Mouse (Mus musculus): ENCODE measurements around the gene Per1.
A peak's percentile ranks its signal among the peaks of the same experiment; 100 is the strongest.

Gene Per1

DNA sequence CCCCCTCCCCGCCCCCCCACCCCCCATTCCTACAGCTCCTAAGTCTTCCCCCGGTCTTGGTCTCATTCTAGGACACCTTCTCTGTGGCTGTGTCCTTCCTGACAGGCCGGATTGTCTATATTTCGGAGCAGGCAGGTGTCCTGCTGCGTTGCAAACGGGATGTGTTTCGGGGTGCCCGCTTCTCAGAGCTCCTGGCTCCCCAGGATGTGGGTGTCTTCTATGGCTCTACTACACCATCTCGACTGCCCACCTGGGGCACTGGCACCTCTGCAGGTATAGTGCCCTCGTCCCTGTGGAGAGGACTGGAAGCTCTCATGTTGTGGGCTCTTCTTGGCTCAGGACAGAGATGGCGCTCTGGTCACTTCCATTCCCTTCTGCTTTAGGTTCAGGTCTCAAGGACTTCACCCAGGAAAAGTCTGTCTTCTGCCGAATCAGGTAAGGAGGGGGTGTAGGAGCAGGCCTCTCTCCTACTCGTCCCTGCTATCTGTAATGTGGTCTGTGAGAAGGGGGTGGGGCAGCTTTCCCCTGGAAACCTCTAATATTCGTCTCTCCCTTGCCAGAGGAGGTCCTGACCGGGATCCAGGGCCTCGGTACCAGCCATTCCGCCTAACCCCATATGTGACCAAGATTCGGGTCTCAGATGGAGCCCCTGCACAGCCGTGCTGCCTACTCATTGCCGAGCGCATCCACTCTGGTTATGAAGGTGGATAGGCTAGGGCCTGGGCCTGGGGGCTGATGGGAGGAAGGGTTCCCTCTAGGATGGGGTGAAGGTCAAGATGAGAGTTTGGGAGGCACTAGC lies 6.8 kb downstream of the Per1 start:
- DNase-seq: no peak

DNA sequence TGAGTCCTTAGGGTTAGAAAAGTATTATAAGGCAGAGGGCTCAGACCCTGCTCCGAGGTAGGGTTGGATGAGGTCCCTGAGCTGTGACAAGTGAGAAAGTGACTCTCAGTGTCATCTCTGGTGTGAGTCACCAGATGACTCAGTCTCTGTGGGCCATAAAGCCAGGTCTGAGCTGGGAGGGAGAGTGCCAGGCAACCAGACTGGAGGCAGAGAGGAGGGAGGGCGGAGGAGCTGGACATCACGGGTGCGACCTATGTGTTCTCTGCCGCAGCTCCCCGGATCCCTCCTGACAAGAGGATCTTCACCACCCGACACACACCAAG lies 7.3 kb downstream of the Per1 start:
- no peak for DNase-seq

DNA sequence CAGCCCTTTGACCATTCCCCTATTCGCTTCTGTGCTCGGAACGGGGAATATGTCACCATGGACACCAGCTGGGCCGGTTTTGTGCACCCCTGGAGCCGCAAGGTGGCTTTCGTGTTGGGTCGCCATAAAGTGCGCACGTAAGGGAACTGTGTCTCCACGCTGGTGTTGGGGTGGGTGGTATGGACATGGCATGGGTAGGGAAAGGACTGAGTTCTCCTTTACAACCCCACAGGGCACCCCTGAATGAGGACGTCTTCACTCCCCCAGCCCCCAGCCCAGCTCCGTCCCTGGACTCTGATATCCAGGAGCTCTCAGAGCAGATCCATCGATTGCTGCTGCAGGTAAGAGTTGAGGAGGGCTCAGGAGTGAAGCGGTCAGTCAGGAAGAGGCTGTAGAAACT lies 8.1 kb downstream of the Per1 start:
- DNase-seq: no peak

DNA sequence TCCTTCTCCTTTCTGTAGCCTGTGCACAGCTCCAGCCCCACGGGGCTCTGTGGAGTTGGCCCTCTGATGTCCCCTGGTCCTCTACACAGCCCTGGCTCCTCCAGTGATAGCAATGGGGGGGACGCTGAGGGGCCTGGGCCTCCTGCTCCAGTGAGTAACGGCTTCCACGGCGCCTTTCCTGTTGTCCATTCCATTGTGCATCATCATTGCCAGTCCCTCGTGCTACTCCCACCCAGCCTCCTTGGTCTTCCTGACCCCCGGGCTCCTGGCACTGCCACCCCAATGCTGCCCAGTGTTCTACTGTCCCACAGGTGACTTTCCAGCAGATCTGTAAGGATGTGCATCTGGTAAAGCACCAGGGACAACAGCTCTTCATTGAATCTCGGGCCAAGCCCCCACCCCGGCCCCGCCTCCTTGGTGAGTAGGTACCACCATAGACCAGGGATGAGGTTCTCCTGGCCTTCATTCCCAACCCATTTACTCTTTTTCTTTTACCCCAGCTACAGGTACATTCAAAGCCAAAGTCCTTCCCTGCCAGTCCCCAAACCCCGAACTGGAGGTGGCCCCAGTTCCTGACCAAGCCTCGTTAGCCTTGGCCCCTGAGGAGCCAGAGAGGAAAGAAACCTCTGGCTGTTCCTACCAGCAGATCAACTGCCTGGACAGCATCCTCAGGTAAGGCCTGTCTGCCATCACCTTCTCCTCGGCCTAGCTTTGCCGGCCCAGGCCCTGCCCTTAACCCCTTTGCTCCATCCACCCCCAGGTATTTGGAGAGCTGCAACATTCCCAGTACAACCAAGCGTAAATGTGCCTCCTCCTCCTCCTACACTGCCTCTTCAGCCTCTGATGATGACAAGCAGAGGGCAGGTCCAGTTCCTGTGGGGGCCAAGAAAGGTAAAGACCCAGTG lies 8.8 kb downstream of the Per1 start:
- DNase-seq: no peak

DNA sequence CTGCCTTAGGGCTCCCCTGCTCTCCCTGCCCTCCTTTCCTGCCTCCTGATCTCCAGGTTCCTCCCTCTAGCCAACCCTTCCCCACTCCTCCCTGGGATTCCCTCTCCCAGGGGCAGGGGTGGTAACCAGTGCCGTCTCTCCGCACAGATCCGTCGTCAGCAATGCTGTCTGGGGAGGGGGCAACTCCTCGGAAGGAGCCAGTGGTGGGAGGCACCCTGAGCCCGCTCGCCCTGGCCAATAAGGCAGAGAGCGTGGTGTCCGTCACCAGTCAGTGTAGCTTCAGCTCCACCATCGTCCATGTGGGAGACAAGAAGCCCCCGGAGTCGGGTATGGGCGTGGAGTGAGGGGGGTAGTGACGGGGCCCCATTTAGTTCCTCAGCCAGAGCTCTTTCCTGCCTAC lies 9.5 kb downstream of the Per1 start:
- no peak for DNase-seq

DNA sequence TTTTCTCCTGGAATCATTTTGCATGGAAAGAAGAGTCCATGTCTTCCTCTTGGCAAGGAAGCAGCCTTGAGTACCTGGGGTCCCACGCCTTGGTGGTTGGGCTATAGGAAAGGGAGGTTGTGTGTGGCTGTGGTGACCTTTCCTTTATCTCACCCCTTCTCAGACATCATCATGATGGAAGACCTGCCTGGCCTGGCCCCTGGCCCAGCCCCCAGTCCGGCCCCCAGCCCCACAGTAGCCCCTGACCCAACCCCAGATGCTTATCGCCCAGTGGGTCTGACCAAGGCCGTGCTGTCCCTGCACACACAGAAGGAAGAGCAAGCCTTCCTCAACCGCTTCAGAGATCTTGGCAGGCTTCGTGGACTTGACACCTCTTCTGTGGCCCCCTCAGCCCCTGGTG lies 10.2 kb downstream of the Per1 start:
- no peak for DNase-seq

DNA sequence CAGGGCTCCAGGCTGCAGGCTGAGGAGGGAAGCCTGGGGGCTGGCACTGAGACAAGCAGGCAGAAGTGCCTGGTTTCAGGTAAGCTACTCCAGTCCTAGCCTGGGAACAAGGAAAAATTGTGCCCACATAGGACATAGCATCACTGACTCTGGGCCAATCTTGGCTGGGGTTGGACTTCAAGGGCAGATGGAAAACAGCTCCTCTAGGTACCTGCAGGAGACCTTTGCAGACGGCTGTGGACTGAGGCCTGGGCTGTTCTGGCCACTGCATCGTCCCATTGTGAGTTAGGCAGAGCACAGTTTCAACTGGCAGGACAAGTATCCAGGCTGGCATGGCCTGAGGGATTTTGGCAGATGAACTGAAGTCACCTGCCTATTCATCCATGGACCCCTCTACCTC lies 10.8 kb downstream of the Per1 start:
- no peak for DNase-seq

DNA sequence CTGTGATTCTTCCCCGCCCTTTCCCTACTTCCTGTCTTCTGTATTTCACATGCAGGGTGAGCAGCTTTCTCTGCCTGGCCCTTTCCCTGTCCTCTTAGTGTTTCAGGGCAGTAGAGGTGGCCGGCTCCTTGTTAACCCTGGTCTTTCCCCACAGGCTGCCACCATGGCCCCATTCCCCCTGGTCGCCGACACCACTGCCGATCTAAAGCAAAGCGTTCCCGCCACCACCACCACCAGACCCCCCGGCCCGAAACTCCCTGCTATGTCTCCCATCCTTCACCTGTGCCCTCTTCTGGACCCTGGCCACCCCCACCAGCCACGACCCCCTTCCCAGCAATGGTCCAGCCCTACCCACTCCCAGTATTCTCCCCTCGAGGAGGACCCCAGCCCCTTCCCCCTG lies 11.3 kb downstream of the Per1 start:
- no peak for DNase-seq

DNA sequence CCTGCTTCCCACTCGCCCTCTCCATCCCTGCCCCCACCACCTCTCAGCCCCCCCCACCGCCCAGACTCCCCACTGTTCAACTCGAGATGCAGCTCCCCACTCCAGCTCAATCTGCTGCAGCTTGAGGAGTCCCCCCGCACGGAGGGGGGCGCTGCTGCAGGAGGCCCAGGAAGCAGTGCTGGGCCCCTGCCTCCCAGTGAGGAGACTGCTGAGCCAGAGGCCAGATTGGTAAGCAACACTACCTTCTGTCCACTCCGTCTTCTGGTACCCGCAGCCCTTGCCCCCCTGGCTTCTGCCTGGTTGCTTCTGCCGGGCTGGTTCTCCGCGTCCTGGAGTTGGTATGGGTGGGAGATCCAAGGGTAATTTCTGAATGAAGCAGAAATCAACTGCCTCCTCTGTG lies 11.8 kb downstream of the Per1 start:
- DNase-seq: no peak

DNA sequence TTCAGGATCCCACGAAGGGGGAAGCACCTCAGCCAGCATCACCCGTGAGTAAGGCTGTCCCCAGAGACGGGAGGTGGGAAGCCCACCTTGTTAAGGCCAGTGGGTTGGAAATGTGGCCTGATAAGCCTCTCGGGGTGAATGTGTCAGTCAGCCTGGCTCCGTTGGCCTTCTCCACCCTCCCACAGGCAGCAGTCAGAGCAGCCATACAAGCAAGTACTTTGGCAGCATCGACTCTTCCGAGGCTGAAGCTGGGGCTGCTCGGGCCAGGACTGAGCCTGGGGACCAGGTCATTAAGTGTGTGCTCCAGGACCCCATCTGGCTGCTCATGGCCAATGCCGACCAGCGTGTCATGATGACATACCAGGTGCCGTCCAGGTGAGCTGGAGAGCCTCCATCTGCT lies 12.7 kb downstream of the Per1 start:
- DNase-seq: no peak

DNA sequence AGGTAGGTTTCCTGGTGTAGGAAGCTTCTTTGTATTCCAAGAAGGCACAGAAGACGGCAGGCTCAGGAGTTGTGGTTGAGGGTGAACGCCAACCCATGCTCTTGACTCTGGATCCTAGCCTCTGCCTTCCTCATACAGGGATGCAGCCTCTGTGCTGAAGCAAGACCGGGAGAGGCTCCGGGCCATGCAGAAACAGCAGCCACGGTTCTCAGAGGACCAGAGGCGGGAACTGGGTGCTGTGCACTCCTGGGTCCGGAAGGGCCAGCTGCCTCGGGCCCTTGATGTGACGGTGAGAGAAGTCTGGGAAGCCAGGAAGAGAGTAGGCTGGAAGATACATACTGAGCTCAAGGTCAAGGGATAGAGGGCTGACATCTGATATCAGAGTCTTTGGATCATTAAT lies 13.2 kb downstream of the Per1 start:
- no peak for DNase-seq

DNA sequence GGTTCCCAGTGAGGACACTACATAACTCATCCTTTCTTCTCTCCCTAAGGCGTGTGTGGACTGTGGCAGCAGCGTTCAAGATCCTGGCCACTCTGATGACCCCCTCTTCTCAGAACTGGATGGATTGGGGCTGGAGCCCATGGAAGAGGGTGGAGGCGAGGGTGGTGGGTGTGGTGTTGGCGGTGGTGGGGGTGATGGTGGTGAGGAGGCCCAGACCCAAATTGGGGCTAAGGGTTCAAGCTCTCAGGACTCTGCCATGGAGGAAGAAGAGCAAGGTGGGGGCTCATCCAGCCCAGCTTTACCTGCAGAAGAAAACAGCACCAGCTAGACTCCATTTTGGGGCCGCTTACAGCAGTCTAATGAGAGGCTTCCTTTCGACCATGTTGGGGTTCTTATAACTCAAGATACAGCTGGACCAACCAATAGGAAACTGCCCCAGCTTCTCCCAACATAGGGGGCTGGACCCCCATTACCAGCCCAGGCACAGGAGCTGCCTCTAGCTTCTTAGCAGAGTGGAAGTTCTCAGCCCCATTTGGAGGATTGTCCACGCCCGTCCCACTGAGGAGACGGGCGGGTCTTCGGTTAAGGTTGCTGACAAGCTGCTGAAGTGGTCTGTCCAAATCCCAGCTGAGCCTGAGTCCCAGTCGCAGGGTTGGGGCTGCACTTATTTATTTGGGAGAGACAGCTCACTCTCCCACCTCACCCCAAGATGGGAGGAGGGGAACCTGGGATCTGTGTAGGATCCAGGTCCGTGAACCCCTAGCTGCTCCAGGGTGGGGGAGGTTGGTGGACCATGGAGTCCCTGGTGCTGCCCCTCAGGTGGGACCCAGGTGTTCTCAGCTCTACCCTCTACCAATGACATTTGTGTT lies 14.2 kb downstream of the Per1 start:
- DNase-seq: no peak

DNA sequence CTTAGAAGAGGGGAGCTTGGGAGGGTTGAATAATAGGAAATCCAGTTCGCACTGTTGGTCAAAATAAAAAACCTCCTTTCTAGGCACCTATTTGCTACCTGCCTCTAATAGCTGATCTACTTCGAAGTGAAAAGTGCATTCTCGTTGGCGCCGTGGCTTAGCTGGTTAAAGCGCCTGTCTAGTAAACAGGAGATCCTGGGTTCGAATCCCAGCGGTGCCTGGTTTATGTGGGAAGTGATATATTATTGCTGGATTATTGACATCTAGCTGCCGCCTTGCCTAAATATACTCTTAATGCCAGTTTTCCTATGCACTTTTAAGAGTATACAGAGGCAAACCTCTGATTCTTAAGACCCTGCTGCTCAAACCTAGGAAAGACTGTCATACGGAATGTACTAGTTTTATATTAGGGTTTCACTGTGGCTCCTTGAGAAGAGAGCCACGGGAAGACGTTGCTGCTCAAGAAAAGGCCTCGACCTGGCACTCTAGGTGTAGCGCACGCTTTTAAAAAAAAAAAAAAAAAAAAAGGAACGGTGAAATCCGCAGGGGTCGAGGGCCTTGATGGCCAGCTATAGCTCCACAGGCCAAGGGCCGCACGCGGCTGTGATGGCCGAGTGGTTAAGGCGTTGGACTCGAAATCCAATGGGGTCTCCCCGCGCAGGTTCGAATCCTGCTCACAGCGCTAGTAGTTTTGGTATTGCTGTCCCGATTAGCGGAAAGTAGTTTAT lies 15.5 kb downstream of the Per1 start:
- peak; percentile 91 for DNase-seq

DNA sequence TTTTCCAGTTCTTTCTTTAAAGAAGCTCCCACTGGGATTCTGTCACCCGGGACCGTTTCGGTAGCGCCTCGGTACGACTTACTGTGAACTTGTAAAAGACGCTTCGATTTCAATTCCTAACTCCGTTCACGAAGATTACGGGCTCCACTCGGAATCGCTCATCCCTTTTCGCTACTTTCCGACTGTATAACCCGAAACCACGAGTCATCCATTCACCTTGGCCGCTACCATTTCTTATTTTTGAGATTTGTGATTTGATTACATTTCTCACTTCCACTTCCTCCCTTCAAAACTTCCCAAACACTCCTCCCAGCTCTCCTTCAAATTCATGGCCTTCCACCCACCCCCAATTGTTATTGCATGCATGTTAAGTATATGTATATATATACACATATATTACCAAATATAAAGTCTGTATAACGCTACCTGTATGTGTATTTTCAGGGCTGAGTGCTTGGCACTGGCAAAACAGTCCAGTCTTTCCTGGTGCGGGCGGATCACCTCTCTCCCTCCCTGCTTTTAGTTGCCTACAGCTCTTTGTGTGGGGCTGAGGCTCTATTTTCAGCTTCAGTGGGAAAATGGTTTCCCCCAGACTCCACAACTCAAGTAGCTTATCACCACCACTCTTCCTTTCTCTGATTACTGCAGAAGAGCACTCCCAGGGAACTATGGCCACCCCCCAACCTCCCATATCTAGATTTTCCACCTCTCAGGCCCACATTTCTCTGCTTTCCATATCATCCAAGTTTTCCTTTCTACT lies 16.2 kb downstream of the Per1 start:
- DNase-seq: no peak

DNA sequence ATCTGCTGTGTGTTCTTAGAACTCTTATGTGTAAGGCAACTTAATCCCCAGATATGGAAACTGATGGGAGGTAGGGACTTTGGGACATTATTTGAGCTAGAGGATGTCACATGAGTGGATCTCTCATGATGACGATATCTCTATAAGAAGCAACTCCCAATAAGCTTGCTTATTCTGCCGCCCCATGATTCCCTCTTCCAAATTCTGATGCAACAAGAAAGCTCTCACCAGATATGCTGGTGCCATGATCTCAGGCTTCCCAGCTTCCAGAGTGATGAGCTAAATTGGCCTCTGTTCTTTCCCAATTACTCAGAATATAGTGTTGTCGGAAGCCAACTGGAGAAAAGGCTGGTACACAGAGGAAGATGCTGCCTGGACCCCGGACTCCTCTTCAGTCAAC lies 16.8 kb downstream of the Per1 start:
- no peak for DNase-seq

DNA sequence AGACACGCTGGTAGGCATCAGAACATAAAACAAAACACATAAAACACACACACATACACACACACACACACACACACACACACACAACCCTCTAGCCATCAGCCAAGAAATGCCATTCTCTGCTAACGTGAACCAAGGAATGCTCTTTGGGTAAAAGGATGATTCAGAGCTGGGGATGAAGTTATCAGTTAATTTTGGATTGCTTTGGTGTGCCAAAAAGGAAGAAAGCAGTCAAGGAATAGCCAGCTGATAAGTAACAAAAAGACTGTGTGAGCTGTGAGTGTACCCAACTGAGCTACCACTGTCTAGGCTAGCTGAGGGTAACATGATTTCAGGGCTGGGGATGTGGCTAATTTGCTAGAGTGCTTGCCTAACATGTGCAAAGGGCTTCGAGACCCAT lies 19.0 kb downstream of the Per1 start:
- DNase-seq: no peak

DNA sequence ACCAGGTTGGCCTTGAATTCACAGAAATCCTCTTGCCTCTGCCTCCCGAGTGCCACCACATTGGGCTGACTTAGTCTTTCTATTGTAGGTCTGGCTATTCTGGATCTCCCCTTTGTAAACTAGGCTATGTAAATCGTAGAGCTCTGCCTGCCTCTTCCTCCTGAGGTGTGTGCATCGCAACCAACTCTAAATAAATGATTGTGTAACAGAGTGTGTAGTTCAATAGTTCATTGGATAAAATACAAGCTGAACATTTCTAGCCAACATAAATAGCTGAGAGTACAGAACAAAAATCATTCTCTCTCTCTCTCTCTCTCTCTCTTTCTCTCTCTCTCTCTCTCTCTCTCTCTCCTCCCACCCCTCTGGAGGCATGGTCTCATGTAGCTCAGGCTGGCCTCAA lies 19.6 kb downstream of the Per1 start:
- DNase-seq: no peak

DNA sequence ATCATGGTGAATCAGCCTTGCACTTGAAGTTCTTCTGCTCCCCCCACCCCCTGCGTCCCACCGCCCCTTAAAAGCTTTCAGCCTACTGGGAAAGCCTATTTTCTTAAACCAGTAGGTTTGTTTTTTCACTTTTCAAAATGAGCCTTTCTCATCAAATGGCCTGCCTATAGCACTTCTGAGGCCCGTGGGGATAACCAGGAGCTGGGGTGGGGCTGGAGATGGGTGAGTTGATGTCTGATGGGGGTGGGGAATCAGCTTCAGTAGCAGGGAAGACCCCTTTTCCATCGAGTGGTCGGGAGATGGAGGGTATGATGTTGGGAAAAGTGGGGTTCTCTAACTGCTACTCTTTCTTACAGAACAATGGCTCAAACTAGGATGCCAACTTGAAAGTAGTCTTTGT lies 21.8 kb downstream of the Per1 start:
- DNase-seq: no peak

DNA sequence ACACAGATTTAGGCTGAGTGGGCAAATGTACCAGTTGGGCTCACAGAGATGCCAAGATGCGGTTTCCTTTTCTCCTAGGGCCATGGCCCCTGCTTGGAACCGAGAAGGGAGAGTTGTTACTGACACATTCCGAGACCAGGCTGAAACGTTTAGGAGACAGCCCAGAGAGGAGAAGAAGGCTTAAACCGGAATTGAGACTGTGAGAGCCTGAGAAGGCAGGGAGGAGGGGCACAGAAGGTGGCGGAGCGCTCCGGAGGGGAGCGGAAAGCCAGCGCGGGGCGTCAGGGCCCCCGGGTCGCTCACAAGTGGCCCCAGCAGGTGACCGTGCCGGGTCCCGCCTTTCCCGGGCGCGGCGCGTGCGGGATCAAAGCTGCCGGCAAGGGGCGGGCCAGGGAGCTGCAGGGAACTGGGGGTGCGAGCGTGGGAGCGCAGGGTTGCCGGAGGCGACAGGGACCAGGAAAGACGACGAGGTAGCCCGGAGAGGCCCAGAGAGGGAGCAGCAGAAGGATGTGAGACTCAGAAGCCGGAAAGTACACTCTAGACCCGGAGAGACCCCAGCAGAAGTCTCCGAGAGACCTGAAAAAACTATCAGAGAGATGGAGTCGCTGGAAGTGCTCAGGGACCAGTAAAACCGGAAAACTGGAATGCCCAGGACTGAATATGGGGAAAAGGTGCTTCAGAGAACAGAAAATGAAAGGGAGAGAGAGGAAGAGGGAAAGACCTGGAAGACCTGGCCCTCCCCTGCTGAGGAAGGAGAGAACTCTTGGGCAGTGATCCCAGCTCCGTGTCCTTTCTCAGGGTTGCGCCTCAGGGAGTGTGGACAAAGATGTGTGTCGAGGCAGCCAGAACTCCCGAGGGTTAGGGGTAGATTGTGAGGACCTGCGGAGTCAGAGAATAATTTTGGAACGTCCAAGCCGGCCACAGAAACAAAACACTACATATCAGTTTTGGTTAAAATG lies 23.0 kb downstream of the Per1 start:
- peak; percentile 80 for DNase-seq

DNA sequence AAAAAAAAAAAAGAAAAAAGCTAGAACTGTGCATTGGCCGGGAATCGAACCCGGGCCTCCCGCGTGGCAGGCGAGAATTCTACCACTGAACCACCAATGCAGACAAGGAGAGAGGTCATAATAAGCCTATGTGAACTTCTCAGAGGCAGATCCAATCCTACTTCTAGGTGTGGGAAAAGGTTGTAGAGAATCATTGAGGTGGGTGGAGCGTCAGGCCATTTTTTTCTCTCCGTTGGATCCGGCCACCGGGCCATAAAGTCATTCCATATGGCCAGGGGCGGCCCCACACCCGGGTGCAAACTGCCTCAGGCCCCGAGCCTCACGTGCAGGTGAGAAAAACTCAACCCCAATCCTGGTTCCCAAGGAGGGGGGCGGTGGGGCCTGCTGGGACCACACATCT lies 23.7 kb downstream of the Per1 start:
- DNase-seq: peak; percentile 91
